Comparison of ENCODE assay signal across 12 mouse cellular contexts in the genomic region with DNA sequence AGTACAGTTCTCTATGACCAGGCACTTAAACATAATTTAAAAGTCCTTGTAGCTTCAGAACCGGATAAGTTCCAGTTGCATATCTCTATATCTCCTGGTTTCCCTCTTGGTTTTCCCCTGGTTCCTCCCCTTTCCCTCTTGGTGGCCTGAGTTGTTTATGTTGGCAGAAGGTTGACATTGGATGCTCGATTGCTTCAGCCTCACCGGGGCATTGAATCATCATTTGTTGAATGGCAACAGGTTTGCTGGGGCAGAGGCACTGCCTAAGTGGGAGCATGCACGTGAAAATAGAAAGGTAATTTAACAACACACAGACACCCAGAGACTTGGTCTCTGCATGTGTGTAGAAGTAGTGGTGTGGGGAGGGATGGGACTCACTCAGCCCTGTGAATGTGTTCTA.
"Had no signal": no experiment of that assay in that cellular context is flagged by ENCODE, and none has a peak within 500 bp of the region (broad histone marks: within the 10 kb centered on the region; RNA-seq: fewer than 3 reads in every experiment).

No protein-coding gene starts in this region.

- H3K4me2 ChIP-seq: limb, embryonic 15.5 days; liver, embryonic 15.5 days; lung, embryonic 14.5 days; neural tube, embryonic 15.5 days had no signal

- DNase-seq: kidney, postnatal 14 days; lung, embryonic 14.5 days; lung, postnatal 4 days; midbrain, embryonic 14.5 days; right cerebral cortex, adult 18-20 months; right cerebral cortex, postnatal 25 days; thymus, postnatal 4 days had no signal

- H3K4me3 ChIP-seq: limb, embryonic 15.5 days; liver, embryonic 15.5 days; midbrain, embryonic 10.5 days; myocyte; neural tube, embryonic 15.5 days had no signal

- H3K9me3 ChIP-seq: limb, embryonic 15.5 days; liver, embryonic 15.5 days; midbrain, embryonic 10.5 days; neural tube, embryonic 15.5 days had no signal

- H3K4me1 ChIP-seq: limb, embryonic 15.5 days; midbrain, embryonic 10.5 days had no signal

- H3K27me3 ChIP-seq: limb, embryonic 15.5 days; liver, embryonic 15.5 days; neural tube, embryonic 15.5 days had no signal

- H3K9ac ChIP-seq: limb, embryonic 15.5 days; liver, embryonic 15.5 days; lung, embryonic 14.5 days; neural tube, embryonic 15.5 days had no signal

- H3K27ac ChIP-seq: limb, embryonic 15.5 days; liver, embryonic 15.5 days; midbrain, embryonic 10.5 days; neural tube, embryonic 15.5 days had no signal
